Mouse (Mus musculus): Measurements from ENCODE around the gene Crtac1. TPM values are rescaled to one million over a fixed set of nuclear protein-coding genes. Genes with fewer than 3 reads are reported as not detected.

Crtac1 gene
- polyA plus RNA-seq (2017; shearing (Covaris generic)), result not detected

DNA sequence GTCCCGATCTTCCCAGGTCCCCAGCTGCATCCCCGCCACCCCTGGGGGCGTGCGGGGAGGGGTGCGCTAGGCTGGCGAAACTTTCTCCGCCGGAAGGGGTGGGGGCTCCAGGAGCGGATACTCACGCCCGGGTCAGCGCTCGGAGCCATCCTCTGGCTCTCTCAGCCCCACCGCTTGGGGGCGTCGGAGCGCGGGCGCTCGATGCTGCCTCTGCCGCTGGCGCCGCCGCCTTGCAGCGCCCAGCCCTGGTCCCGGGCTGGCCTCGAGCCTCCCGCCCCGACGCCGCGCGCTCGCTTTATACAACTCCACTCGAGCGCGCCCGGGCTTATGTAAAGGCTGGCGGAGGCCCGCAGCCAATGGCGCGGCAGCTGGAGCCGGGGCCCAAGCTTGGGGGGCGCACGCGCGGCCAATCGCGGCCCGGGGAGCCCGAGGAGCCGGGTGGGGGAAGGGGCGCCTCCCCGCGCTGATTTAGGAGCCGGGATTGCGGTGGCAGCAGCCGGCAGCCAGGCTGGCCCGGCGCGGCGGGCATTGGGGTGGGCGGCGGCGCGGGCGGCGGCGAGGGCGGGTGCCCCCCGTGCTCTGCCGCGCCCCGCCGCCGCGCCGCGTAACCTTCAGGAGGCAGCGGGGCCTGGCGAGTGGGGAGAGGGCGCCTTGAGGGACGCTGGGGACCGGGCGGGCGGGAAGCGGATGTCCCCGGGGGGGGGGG is at the start of gene Crtac1:
TSS of gene Crtac1 (minus strand) at position 299 of the 706 bp plus-strand sequence.

DNA sequence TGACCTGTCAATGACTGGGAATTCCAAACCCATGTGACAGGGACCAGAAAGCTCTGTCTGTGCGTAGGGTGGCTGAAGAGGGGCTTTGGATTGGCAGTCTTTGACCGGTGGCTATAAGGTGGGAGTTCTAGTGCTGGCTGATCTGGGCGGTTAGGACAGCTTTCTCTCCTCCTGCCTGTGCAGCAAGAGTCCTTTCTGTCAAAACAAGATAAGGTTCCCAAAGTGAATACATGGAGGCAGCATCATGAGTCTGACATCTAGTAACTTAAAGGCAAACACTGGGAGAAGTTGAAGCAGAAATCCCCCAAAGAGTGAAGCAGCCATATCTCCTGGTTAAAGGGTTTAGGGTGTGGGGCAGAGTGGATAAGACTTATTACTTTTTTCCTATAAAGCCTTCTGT is 184.1 kb downstream of the Crtac1 start, which contains the start of gene Golga7b:
TSS of gene Golga7b (plus strand) at position 56 of the 400 bp plus-strand sequence.

Other genes with a start within 250 kb of the Crtac1 start
- not detected for gene Sfrp5, start 229.5 kb downstream of the Crtac1 start, polyA plus RNA-seq (2017; shearing (Covaris generic))
- not detected for gene Golga7b, start 184.2 kb downstream of the Crtac1 start, polyA plus RNA-seq (2017; shearing (Covaris generic))
- 51.6 TPM for gene R3hcc1l, start 87.0 kb upstream of the Crtac1 start, polyA plus RNA-seq (2017; shearing (Covaris generic))
- 0.56 TPM for gene Loxl4, start 181.0 kb upstream of the Crtac1 start, polyA plus RNA-seq (2017; shearing (Covaris generic))